Mouse (Mus musculus): Measurements from ENCODE around the gene Itgb6. TPM values are rescaled to one million over a fixed set of nuclear protein-coding genes. Genes with fewer than 3 reads are reported as not detected.

Itgb6 gene
- polyA plus RNA-seq, 1 experiment from 2014 or later: 0.75 TPM

GRCm38 (mm10) chr2:60739389-60740137, 17.1 kb upstream of the Itgb6 start:
- no peaks in the 10 kb centered on the region for H3K9me3 ChIP-seq (ENCODE audit: control insufficient read depth, low read length)
- H3K4me1 ChIP-seq (replicated peaks; ENCODE audit: control insufficient read depth, insufficient read depth, low read length): no peaks in the 10 kb centered on the region
- no peak overlapping the region for H3K9ac ChIP-seq (ENCODE audit: low read length)
- WGBS: 82% methylated on average over 10 of the region's 10 CpGs
- ATAC-seq (replicated peaks; ENCODE audit: low FRiP score): no peak
- DNase-seq (ENCODE audit: low spot score): no peak
- H3K4me2 ChIP-seq (ENCODE audit: low read depth, low read length, severe bottlenecking): no peak overlapping the region
- H3K27me3 ChIP-seq (ENCODE audit: control insufficient read depth, insufficient read depth, low read length): no peaks in the 10 kb centered on the region
- no peak overlapping the region for H3K4me3 ChIP-seq (ENCODE audit: low read depth, low read length)
- H3K27ac ChIP-seq (ENCODE audit: low read depth, low read length): no peak overlapping the region
- no peaks in the 10 kb centered on the region for H3K36me3 ChIP-seq (ENCODE audit: control insufficient read depth, insufficient read depth, low read length)

- DNase-seq (ENCODE audit: low spot score): no peak
- H3K9ac ChIP-seq (ENCODE audit: low read length): no peak overlapping the region
- ATAC-seq (replicated peaks; ENCODE audit: low FRiP score): no peak
- H3K4me1 ChIP-seq (replicated peaks; ENCODE audit: control insufficient read depth, insufficient read depth, low read length): 0 out of 2 replicates have a peak, but pooled peaks cover 3% of the 10 kb centered on the region
- no peaks in the 10 kb centered on the region for H3K9me3 ChIP-seq (ENCODE audit: control insufficient read depth, low read length)
- 53% methylated on average over 6 of the region's 6 CpGs for WGBS
- H3K27ac ChIP-seq (ENCODE audit: low read depth, low read length): no peak overlapping the region
- H3K36me3 ChIP-seq (ENCODE audit: control insufficient read depth, insufficient read depth, low read length): no peaks in the 10 kb centered on the region
- H3K4me2 ChIP-seq (ENCODE audit: low read depth, low read length, severe bottlenecking): no peak overlapping the region
- no peak overlapping the region for H3K4me3 ChIP-seq (ENCODE audit: low read depth, low read length)
- H3K27me3 ChIP-seq (ENCODE audit: control insufficient read depth, insufficient read depth, low read length): 0 out of 2 replicates have a peak, but pooled peaks cover 2% of the 10 kb centered on the region
Measured at GRCm38 (mm10) chr2:60730929-60731328, 8.5 kb upstream of the Itgb6 start.

- 0 out of 2 replicates have a peak, but pooled peaks cover 2% of the 10 kb centered on the region for H3K27me3 ChIP-seq (ENCODE audit: control insufficient read depth, insufficient read depth, low read length)
- no peak for DNase-seq (ENCODE audit: low spot score)
- no peak overlapping the region for H3K4me2 ChIP-seq (ENCODE audit: low read depth, low read length, severe bottlenecking)
- no peaks in the 10 kb centered on the region for H3K9me3 ChIP-seq (ENCODE audit: control insufficient read depth, low read length)
- no peaks in the 10 kb centered on the region for H3K36me3 ChIP-seq (ENCODE audit: control insufficient read depth, insufficient read depth, low read length)
- no peak overlapping the region for H3K27ac ChIP-seq (ENCODE audit: low read depth, low read length)
- H3K9ac ChIP-seq (ENCODE audit: low read length): no peak overlapping the region
- WGBS: 18% methylated on average over 3 of the region's 3 CpGs
- H3K4me1 ChIP-seq (replicated peaks; ENCODE audit: control insufficient read depth, insufficient read depth, low read length): 0 out of 2 replicates have a peak, but pooled peaks cover 3% of the 10 kb centered on the region
- H3K4me3 ChIP-seq (ENCODE audit: low read depth, low read length): no peak overlapping the region
- no peak for ATAC-seq (replicated peaks; ENCODE audit: low FRiP score)
Measured at GRCm38 (mm10) chr2:60730024-60730423, 7.6 kb upstream of the Itgb6 start.

DNA sequence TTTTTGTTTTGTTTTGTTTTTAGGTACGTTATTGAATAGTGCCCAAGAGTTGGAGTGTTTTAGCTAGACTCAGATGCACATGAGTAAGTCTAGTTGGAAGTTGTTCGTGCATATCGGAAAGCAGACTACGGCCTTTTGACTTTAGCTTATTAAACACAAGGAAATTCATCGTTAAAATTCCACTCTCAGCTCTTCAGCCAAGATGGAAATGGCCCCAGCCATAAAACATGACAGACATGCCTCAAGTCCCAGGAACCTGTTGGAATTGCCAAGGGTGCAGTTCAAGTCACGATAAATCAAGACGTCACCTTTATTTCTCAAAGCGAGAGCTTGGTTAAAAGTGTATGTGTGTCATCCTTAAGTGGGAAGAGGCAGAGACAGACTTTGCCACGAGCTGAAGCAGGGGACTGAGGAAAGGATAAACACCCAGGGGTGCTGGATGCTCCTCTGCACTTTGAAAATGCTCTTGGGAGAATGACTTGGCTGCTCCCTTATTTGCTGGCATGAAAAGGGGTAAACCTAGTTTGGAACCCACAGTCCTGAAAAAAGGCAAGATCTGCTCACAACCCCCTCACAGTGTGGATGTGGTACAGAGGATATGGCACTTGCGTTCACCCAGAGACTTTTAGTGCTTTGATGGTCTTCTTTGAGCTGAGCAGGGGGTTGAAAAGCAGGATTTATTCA, 6.6 kb upstream of the Itgb6 start:
- Histone ChIP-seq H3K4me2 (ENCODE audit: low read depth, low read length, severe bottlenecking) (no peak overlapping the region), H3K27me3 (ENCODE audit: control insufficient read depth, insufficient read depth, low read length) (0 out of 2 replicates have a peak, but pooled peaks cover 2% of the 10 kb centered on the region), H3K4me1 (replicated peaks; ENCODE audit: control insufficient read depth, insufficient read depth, low read length) (0 out of 2 replicates have a peak, but pooled peaks cover 3% of the 10 kb centered on the region), H3K27ac (ENCODE audit: low read depth, low read length) (no peak overlapping the region), H3K9me3 (ENCODE audit: control insufficient read depth, low read length) (no peaks in the 10 kb centered on the region), H3K36me3 (ENCODE audit: control insufficient read depth, insufficient read depth, low read length) (no peaks in the 10 kb centered on the region), H3K9ac (ENCODE audit: low read length) (no peak overlapping the region), H3K4me3 (ENCODE audit: low read depth, low read length) (no peak overlapping the region)
- ATAC-seq (replicated peaks; ENCODE audit: low FRiP score) (no peak), DNase-seq (ENCODE audit: low spot score) (no peak)
- 77% methylated on average over 10 of the region's 10 CpGs for WGBS

DNA sequence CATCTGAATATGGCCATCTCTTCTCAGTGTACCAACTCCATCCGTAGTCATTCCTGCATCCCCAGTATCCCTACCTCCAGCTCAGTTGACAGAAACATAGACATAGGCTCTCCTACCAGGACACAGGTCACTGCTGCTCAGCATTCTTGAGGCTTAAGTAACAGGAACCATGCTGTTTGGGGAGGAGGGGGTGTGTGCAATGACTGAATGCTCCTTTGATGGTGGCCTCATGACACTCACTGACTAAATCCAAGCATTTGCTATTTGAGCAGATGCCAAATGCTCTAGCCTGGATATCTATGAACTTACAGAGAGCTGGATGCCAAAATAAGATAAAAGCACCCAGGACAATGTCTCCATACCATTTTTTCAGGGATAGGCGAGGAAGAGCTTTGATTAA, 2.2 kb upstream of the Itgb6 start:
- H3K36me3 ChIP-seq (ENCODE audit: control insufficient read depth, insufficient read depth, low read length): no peaks in the 10 kb centered on the region
- no peak overlapping the region for H3K9ac ChIP-seq (ENCODE audit: low read length)
- no peak overlapping the region for H3K27ac ChIP-seq (ENCODE audit: low read depth, low read length)
- H3K4me1 ChIP-seq (replicated peaks; ENCODE audit: control insufficient read depth, insufficient read depth, low read length): no peaks in the 10 kb centered on the region; the same call in 1 of the 2 replicates
- 78% methylated on average over 2 of the region's 2 CpGs for WGBS
- H3K4me2 ChIP-seq (ENCODE audit: low read depth, low read length, severe bottlenecking): no peak overlapping the region
- no peak overlapping the region for H3K4me3 ChIP-seq (ENCODE audit: low read depth, low read length)
- no peak for DNase-seq (ENCODE audit: low spot score)
- H3K9me3 ChIP-seq (ENCODE audit: control insufficient read depth, low read length): no peaks in the 10 kb centered on the region
- no peak for ATAC-seq (replicated peaks; ENCODE audit: low FRiP score)
- peaks cover 6% of the 10 kb centered on the region; the same call in 1 of the 2 replicates for H3K27me3 ChIP-seq (ENCODE audit: control insufficient read depth, insufficient read depth, low read length)

DNA sequence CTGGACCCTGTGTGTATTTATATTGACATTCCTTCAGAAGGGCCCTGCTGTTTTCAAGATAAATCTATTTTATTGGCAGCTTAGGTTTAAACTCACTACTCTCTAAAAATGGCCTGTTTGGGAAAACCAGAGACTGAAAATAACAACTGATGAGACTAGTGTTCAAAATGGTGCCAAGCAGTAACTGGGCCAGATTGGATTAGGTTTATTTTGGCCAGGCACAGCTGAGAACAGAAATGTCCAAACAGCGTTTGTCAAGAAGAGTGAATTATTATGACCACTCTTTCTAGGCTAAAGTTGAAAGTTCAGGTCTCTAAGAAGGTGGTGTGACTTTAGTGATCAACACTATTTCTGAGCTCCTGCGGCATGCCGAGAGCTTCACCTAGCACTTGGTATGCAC, 524 bp upstream of the Itgb6 start:
- peaks cover 7% of the 10 kb centered on the region for H3K27me3 ChIP-seq (ENCODE audit: control insufficient read depth, insufficient read depth, low read length)
- ATAC-seq (replicated peaks; ENCODE audit: low FRiP score) (no peak), DNase-seq (ENCODE audit: low spot score) (no peak)
- no peaks in the 10 kb centered on the region; the same call in 1 of the 2 replicates for H3K4me1 ChIP-seq (replicated peaks; ENCODE audit: control insufficient read depth, insufficient read depth, low read length)
- 95% methylated on average over 3 of the region's 3 CpGs for WGBS
- H3K4me2 ChIP-seq (ENCODE audit: low read depth, low read length, severe bottlenecking): no peak overlapping the region
- no peaks in the 10 kb centered on the region for H3K36me3 ChIP-seq (ENCODE audit: control insufficient read depth, insufficient read depth, low read length)
- H3K4me3 ChIP-seq (ENCODE audit: low read depth, low read length): no peak overlapping the region
- H3K27ac ChIP-seq (ENCODE audit: low read depth, low read length): no peak overlapping the region
- no peak overlapping the region for H3K9ac ChIP-seq (ENCODE audit: low read length)
- no peaks in the 10 kb centered on the region for H3K9me3 ChIP-seq (ENCODE audit: control insufficient read depth, low read length)

DNA sequence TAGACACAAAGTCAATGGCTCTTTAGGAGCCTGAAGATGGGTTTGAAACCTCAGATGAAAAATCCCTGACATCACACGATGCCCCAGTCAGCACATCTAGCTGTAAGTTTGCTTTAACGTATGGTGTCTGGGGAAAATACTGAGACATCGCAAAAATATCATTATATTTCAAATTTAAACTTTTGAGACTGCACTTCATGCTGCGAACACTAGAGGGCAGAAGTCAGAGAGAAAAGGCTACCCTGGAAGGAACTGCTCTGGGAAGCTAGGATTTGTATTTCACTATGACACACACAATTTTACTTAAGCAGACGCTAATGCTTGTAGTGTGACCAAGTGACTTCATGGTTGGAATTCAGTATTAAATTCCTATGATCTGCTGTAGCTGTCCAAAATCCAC, 1.5 kb downstream of the Itgb6 start:
- Histone ChIP-seq H3K27me3 (ENCODE audit: control insufficient read depth, insufficient read depth, low read length) (peaks cover 11% of the 10 kb centered on the region), H3K9ac (ENCODE audit: low read length) (no peak overlapping the region), H3K9me3 (ENCODE audit: control insufficient read depth, low read length) (no peaks in the 10 kb centered on the region), H3K4me3 (ENCODE audit: low read depth, low read length) (no peak overlapping the region), H3K27ac (ENCODE audit: low read depth, low read length) (no peak overlapping the region), H3K36me3 (ENCODE audit: control insufficient read depth, insufficient read depth, low read length) (no peaks in the 10 kb centered on the region), H3K4me2 (ENCODE audit: low read depth, low read length, severe bottlenecking) (no peak overlapping the region), H3K4me1 (replicated peaks; ENCODE audit: control insufficient read depth, insufficient read depth, low read length) (no peaks in the 10 kb centered on the region; the same call in 1 of the 2 replicates)
- WGBS: 36% methylated on average over 5 of the region's 5 CpGs
- no peak for ATAC-seq (replicated peaks; ENCODE audit: low FRiP score)
- DNase-seq (ENCODE audit: low spot score): no peak

GRCm38 (mm10) chr2:60720205-60720604, 2.2 kb downstream of the Itgb6 start:
- Histone ChIP-seq H3K9me3 (ENCODE audit: control insufficient read depth, low read length) (no peaks in the 10 kb centered on the region), H3K4me3 (ENCODE audit: low read depth, low read length) (no peak overlapping the region), H3K4me2 (ENCODE audit: low read depth, low read length, severe bottlenecking) (no peak overlapping the region), H3K27me3 (ENCODE audit: control insufficient read depth, insufficient read depth, low read length) (peaks cover 11% of the 10 kb centered on the region), H3K4me1 (replicated peaks; ENCODE audit: control insufficient read depth, insufficient read depth, low read length) (no peaks in the 10 kb centered on the region; the same call in none of the 2 replicates), H3K9ac (ENCODE audit: low read length) (no peak overlapping the region), H3K36me3 (ENCODE audit: control insufficient read depth, insufficient read depth, low read length) (no peaks in the 10 kb centered on the region), H3K27ac (ENCODE audit: low read depth, low read length) (no peak overlapping the region)
- ATAC-seq (replicated peaks; ENCODE audit: low FRiP score) (no peak), DNase-seq (ENCODE audit: low spot score) (no peak)
- WGBS: 86% methylated on average over 8 of the region's 8 CpGs

Data from forebrain, embryonic 11.5 days (tissue).